Mouse (Mus musculus) spleen, adult 2 months (tissue): ENCODE results near the gene Rhcg.

ENCODE experiments used
- CTCF ChIP-seq: fragments of 200-500 bp; IDR thresholded peaks from 2 replicates; pipeline ENCODE4 v1.5.1; 2011; ENCODE audit warnings: mild to moderate bottlenecking, inconsistent platforms; ENCODE audit not compliant: insufficient read depth, insufficient read length, insufficient replicate concordance; ENCODE audit errors: extremely low read depth
- POLR2A ChIP-seq: fragments of 200-500 bp; IDR thresholded peaks from 2 replicates; pipeline ENCODE4 v1.6.1; 2011; ENCODE audit warnings: low read depth, low read length, inconsistent platforms

- TF ChIP-seq POLR2A (no peak), CTCF (peak; percentile 76; the same call in 1 of the 2 replicates)
Measured at GRCm38 (mm10) chr7:79594854-79595253, 22.6 kb downstream of the Rhcg start.
